Mouse (Mus musculus): ENCODE results near the gene Rtn4. TPM values are rescaled to one million over a fixed set of nuclear protein-coding genes. Genes with fewer than 3 reads are reported as not detected.
"Not testable (repeated sequence)": the region's sequence is repeated elsewhere in the genome, so short reads cannot be mapped to it uniquely, and the experiment has no call there.

The Rtn4 gene
- total RNA-seq (2014; rRNA removed): 243 and 263 TPM in 2 replicates
- 130 and 135 TPM in 2 replicates for polyA plus RNA-seq (2015; fragmentation: Nextera tagmentation; extraction: Ambion mirVana)

DNA sequence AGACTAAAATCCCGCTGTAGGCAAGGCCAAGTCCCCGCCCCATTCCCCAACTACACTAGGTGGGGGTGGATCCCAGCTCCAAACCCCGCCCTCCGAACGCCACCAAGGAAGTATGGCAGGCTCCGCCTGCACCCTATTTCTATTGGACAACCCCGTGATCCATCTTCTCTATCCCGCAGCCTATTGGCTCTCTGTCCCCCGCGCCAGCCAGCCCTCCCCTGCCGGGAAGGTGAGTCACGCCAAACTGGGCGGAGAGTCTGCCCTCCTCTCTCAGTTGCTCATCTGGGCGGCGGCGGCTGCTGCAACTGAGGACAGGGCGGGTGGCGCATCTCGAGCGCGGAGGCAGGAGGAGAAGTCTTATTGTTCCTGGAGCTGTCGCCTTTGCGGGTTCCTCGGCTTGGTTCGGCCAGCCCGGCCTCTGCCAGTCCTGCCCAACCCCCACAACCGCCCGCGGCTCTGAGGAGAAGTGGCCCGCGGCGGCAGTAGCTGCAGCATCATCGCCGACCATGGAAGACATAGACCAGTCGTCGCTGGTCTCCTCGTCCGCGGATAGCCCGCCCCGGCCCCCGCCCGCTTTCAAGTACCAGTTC is at the start of gene Rtn4:
Gene Rtn4 (plus strand): TSS at position 265 of the 590 bp plus-strand sequence.
- TF ChIP-seq CTCF (IDR thresholded peaks at IDR 0.05; ENCODE audit: low read depth): no peak
- Histone ChIP-seq H3K4me1 (ENCODE audit: insufficient read depth, low read length) (no peaks in the 10 kb centered on the region), H3K9ac (replicated peaks; ENCODE audit: low read length) (peak within 1 kb of the TSS; percentile 87), H3K4me2 (ENCODE audit: low read depth, low read length) (peak within 1 kb of the TSS; percentile 76), H3K9me3 (ENCODE audit: low read length) (no peaks in the 10 kb centered on the region), H3K27ac (peak within 1 kb of the TSS; percentile 97), H3K4me3 (ENCODE audit: low read length) (peak within 1 kb of the TSS; percentile 90), H3K36me3 (ENCODE audit: insufficient read depth, low read length) (no peaks in the 10 kb centered on the region), H3K27me3 (ENCODE audit: insufficient read depth, low read length) (no peaks in the 10 kb centered on the region)
- peak; percentile 98 for ATAC-seq
- under 1% methylated on average over 43 of the region's 43 CpGs for WGBS
- DNase-seq (ENCODE audit: low spot score): peak; percentile 98

DNA sequence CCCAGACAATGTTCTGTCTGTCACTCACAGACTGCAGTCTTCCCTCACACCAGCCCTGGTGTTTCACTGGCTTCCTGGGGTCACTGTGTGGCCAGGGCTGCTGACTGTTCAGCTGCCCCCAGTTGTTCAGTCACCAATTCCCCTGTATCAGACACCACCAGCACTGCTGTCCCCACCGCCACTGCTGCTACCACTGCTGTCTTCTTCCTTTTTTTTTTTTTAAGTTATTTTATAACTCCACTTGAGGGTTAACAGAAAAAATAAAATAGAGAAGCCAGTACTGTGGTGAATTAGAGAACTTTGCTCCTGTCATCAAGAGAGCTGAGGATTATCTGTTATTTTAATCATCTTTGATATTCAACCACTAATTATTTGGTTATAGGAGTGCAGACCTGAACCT is 48.3 kb upstream of the Rtn4 start:
- Histone ChIP-seq H3K27ac (no peak overlapping the region), H3K4me1 (ENCODE audit: insufficient read depth, low read length) (no peaks in the 10 kb centered on the region), H3K27me3 (ENCODE audit: insufficient read depth, low read length) (no peaks in the 10 kb centered on the region), H3K9me3 (ENCODE audit: low read length) (no peaks in the 10 kb centered on the region), H3K4me2 (ENCODE audit: low read depth, low read length) (no peak overlapping the region), H3K4me3 (ENCODE audit: low read length) (no peak overlapping the region), H3K9ac (replicated peaks; ENCODE audit: low read length) (no peak overlapping the region), H3K36me3 (ENCODE audit: insufficient read depth, low read length) (no peaks in the 10 kb centered on the region)
- 97% methylated on average over 1 of the region's 1 CpGs for WGBS
- DNase-seq (ENCODE audit: low spot score): no peak
- no peak for TF ChIP-seq CTCF (IDR thresholded peaks at IDR 0.05; ENCODE audit: low read depth)
- no peak for ATAC-seq

DNA sequence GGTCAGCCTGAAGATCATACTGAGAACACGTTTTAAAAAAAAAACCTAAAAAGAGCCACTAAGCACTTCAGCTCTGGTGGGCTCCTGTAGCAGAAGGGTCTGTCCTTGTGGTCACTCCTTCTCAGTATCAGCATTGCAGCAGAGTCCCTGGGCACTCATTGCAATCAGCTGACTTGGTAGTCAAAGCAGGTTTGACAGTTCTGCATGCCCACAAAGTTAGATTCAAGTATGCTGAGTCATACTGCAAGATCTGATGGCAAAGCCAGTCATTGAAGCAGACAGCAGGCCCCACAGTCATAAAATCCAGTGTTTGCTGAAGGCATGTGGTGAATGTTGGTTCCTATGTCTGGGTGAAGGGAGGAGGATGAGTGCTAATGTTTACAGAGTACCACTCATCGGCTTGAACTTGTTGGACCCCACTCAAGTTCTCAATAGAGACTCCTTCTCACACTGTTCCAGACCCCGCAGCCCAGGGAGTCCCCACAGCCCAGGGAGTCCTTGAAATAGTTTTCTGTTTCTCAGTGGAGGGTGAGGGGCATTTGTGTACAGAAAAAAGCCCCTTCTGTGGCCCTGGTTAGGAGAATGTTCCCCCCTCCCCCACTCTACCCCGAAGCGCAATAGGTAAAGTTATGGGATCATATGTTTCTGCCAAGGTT is 47.2 kb upstream of the Rtn4 start:
- ATAC-seq: no peak
- H3K27me3 ChIP-seq (ENCODE audit: insufficient read depth, low read length): no peaks in the 10 kb centered on the region
- no peak for DNase-seq (ENCODE audit: low spot score)
- H3K4me1 ChIP-seq (ENCODE audit: insufficient read depth, low read length): no peaks in the 10 kb centered on the region
- no peak overlapping the region for H3K4me3 ChIP-seq (ENCODE audit: low read length)
- H3K9me3 ChIP-seq (ENCODE audit: low read length): no peaks in the 10 kb centered on the region
- no peak for TF ChIP-seq CTCF (IDR thresholded peaks at IDR 0.05; ENCODE audit: low read depth)
- no peak overlapping the region for H3K4me2 ChIP-seq (ENCODE audit: low read depth, low read length)
- WGBS: 80% methylated on average over 5 of the region's 5 CpGs
- no peaks in the 10 kb centered on the region for H3K36me3 ChIP-seq (ENCODE audit: insufficient read depth, low read length)
- H3K9ac ChIP-seq (replicated peaks; ENCODE audit: low read length): no peak overlapping the region
- no peak overlapping the region for H3K27ac ChIP-seq

DNA sequence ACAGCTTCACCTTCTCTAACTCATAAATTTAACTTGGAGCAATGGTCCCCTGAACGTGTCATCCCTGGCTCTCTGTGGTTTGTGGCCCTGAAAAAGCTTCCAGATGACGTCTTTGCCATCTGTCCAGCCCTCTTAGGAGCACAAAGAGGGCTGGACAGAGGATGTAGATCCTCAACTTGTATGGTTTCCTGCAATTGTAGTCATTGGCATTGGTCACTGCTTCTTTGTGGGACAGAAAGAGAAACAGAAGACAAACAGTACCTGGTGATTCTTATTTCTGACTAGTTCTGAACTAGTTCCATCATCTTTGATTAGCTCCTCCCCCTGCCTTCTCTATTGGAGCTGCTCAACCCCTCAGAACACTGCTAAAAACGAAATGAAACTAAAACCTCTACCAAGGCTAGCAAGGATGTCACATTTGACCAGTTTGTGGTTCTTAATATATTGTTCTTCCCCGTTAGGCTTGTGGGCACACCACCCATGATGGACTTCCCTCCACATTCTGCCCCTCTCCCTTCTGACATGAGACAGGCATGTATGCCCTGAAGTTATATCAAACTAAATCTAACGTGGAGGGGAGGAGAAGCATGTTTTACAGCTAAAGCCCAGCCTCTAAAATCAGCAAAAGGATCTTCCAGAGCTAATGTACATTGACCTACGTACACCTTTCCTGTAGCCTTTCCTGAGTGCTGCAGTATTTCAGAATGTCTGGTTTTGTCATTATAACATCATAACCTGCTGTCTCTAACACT is 45.0 kb upstream of the Rtn4 start:
- 72% methylated on average over 6 of the region's 6 CpGs for WGBS
- no peaks in the 10 kb centered on the region for H3K9me3 ChIP-seq (ENCODE audit: low read length)
- no peak overlapping the region for H3K27ac ChIP-seq
- H3K9ac ChIP-seq (replicated peaks; ENCODE audit: low read length): no peak overlapping the region
- ATAC-seq (no peak), DNase-seq (ENCODE audit: low spot score) (no peak)
- TF ChIP-seq CTCF (IDR thresholded peaks at IDR 0.05; ENCODE audit: low read depth): no peak
- H3K4me3 ChIP-seq (ENCODE audit: low read length): no peak overlapping the region
- H3K4me1 ChIP-seq (ENCODE audit: insufficient read depth, low read length): no peaks in the 10 kb centered on the region
- no peak overlapping the region for H3K4me2 ChIP-seq (ENCODE audit: low read depth, low read length)
- no peaks in the 10 kb centered on the region for H3K27me3 ChIP-seq (ENCODE audit: insufficient read depth, low read length)
- H3K36me3 ChIP-seq (ENCODE audit: insufficient read depth, low read length): no peaks in the 10 kb centered on the region

DNA sequence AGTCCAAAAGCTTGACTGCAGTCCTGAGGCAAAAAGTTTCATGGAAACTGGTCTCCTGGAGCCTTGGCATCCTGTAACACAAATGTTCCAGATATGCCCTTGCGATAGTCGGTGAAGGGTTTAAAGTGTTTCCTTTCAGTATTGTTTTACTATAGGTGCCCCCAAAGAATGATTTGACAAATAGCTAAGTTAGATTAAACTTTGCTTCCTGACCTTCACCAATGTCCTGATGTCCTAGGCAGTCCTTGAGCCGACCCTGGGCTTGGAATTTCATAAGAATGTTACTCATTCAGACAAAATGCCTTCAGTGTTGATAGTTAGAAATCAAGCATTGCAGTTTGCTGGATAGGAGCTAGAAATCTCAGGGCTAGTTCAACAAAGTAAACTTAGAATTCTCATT is 37.4 kb upstream of the Rtn4 start:
- DNase-seq (ENCODE audit: low spot score); H3K4me3 ChIP-seq (ENCODE audit: low read length); H3K36me3 ChIP-seq (ENCODE audit: insufficient read depth, low read length); H3K27me3 ChIP-seq (ENCODE audit: insufficient read depth, low read length); H3K9me3 ChIP-seq (ENCODE audit: low read length); H3K4me1 ChIP-seq (ENCODE audit: insufficient read depth, low read length); H3K27ac ChIP-seq; ATAC-seq; H3K9ac ChIP-seq (replicated peaks; ENCODE audit: low read length); H3K4me2 ChIP-seq (ENCODE audit: low read depth, low read length): not testable (repeated sequence)
- 93% methylated on average over 3 of the region's 3 CpGs for WGBS

DNA sequence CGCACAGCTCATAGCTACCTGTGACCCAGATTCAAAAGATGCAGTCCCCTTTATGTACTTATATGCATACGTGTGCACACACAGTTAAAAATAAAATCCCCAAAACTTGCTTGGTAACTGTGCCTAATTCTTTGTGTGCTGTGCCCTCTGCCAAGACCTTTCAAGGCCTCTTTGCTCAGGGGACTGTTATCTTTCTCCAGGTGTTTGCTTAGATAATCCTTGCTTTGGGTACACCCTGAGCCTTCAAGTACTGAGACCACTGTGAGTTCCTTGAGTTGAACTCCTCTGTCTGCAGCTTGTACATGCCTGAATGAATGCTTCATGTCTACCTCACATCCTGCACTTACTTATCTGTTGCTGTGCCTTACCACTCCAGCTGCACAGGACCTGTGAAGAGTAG is 32.0 kb upstream of the Rtn4 start:
- WGBS: 88% methylated on average over 2 of the region's 2 CpGs

More for the DNA sequence above, 32.0 kb upstream of the Rtn4 start:
- no peak overlapping the region for H3K4me2 ChIP-seq (ENCODE audit: low read depth, low read length)
- no peak for DNase-seq (ENCODE audit: low spot score)
- no peak for TF ChIP-seq CTCF (IDR thresholded peaks at IDR 0.05; ENCODE audit: low read depth)
- H3K4me1 ChIP-seq (ENCODE audit: insufficient read depth, low read length): no peaks in the 10 kb centered on the region
- no peaks in the 10 kb centered on the region for H3K9me3 ChIP-seq (ENCODE audit: low read length)
- H3K27ac ChIP-seq: no peak overlapping the region
- H3K27me3 ChIP-seq (ENCODE audit: insufficient read depth, low read length): no peaks in the 10 kb centered on the region
- H3K4me3 ChIP-seq (ENCODE audit: low read length): no peak overlapping the region
- ATAC-seq: no peak
- H3K36me3 ChIP-seq (ENCODE audit: insufficient read depth, low read length): no peaks in the 10 kb centered on the region
- H3K9ac ChIP-seq (replicated peaks; ENCODE audit: low read length): no peak overlapping the region
